Comparison of ENCODE assay signal across 8 mouse cellular contexts in genomic region chr13:46418141-46418601, GRCm38 (mm10). TPM values are rescaled to one million over a fixed set of nuclear protein-coding genes. Genes with fewer than 3 reads are reported as not detected.
DNase-seq lines count a peak whose midpoint lies in the region; ATAC-seq and TF ChIP-seq lines count a peak whose summit lies in the region.

TSS of gene Rbm24 (plus strand) at chr13:46418434.

- peak in 1 of 2 experiments; percentile 4 for DNase-seq in spleen, adult 2 months (ENCODE audit: low read depth in 1 of 2, low spot score in 2 of 2)
- DNase-seq in spleen, adult 12 weeks (ENCODE audit: low spot score), result no peak
- peak; percentile 84 for DNase-seq in embryonic facial prominence, embryonic 10.5 days (ENCODE audit: low spot score)
- DNase-seq in heart, adult 2 months, result peak; percentile 77 to 82
- peak; percentile 60 for DNase-seq in kidney, postnatal 10 days
- peak; percentile 26 for DNase-seq in urinary bladder, postnatal 14 days (ENCODE audit: low spot score)

- no peaks in the 10 kb centered on the region; the same call in 1 of the 2 replicates for H3K4me1 ChIP-seq in spleen, adult 2 months (ENCODE audit: control insufficient read depth, insufficient read depth, insufficient read length)
- peaks cover 21% of the 10 kb centered on the region for H3K4me1 ChIP-seq in embryonic facial prominence, embryonic 10.5 days
- H3K4me1 ChIP-seq in heart, adult 2 months (ENCODE audit: control insufficient read depth, insufficient read depth, low read length), result no peaks in the 10 kb centered on the region
- H3K4me1 ChIP-seq in liver, embryonic 16.5 days (ENCODE audit: control insufficient read depth, low read depth, low read length), result no peaks in the 10 kb centered on the region
- H3K4me1 ChIP-seq in olfactory bulb, adult 2 months (ENCODE audit: control insufficient read depth, insufficient read depth, low read length), result 0 out of 2 replicates have a peak, but pooled peaks cover 7% of the 10 kb centered on the region

- intact Hi-C loops in heart, adult 2 months (cut with DNase I), result no loop called here

- H3K36me3 ChIP-seq in spleen, adult 2 months (ENCODE audit: control insufficient read depth, insufficient read depth, low read length), result no peaks in the 10 kb centered on the region
- 0 out of 2 replicates have a peak, but pooled peaks cover under 1% of the 10 kb centered on the region for H3K36me3 ChIP-seq in embryonic facial prominence, embryonic 10.5 days (replicated peaks)
- peaks cover 3% of the 10 kb centered on the region for H3K36me3 ChIP-seq in heart, adult 2 months (ENCODE audit: control insufficient read depth, insufficient read depth, low read length)
- H3K36me3 ChIP-seq in liver, embryonic 16.5 days (ENCODE audit: control insufficient read depth, insufficient read depth), result no peaks in the 10 kb centered on the region

- H3K27ac ChIP-seq in spleen, adult 2 months (ENCODE audit: insufficient read depth, low read length), result no peak within 1 kb of the TSS
- peak within 1 kb of the TSS; percentile 82 for H3K27ac ChIP-seq in embryonic facial prominence, embryonic 10.5 days (replicated peaks)
- H3K27ac ChIP-seq in heart, adult 2 months, result peak within 1 kb of the TSS; percentile 92
- H3K27ac ChIP-seq in liver, embryonic 16.5 days (ENCODE audit: low read length), result no peak within 1 kb of the TSS
- H3K27ac ChIP-seq in olfactory bulb, adult 2 months (ENCODE audit: insufficient read depth, low read depth, low read length), result no peak within 1 kb of the TSS

- TF ChIP-seq CTCF in spleen, adult 2 months (IDR thresholded peaks at IDR 0.05; ENCODE audit: extremely low read depth, insufficient read depth, insufficient read length, insufficient replicate concordance), result no peak
- peak; percentile 15; the same call in 1 of the 2 replicates for TF ChIP-seq CTCF in heart, adult 2 months (IDR thresholded peaks at IDR 0.05)
- TF ChIP-seq CTCF in olfactory bulb, adult 2 months (IDR thresholded peaks at IDR 0.05; ENCODE audit: insufficient read depth, low read depth, low read length), result no peak

- peak within 1 kb of the TSS; percentile 97 for H3K9ac ChIP-seq in heart, adult 2 months (ENCODE audit: low read depth, low read length)
- no peak within 1 kb of the TSS; the same call in 1 of the 2 replicates for H3K9ac ChIP-seq in liver, embryonic 16.5 days (ENCODE audit: low read depth, low read length)

- H3K4me2 ChIP-seq in liver, embryonic 16.5 days (ENCODE audit: low read depth, low read length), result peak within 1 kb of the TSS; percentile 66

- H3K4me3 ChIP-seq in spleen, adult 2 months (ENCODE audit: extremely low read depth, insufficient read depth, insufficient read length), result peak within 1 kb of the TSS; percentile 52; the same call in 1 of the 2 replicates
- H3K4me3 ChIP-seq in embryonic facial prominence, embryonic 10.5 days, result peak within 1 kb of the TSS; percentile 70
- H3K4me3 ChIP-seq in heart, adult 2 months, result peak within 1 kb of the TSS; percentile 57
- peak within 1 kb of the TSS; percentile 53 for H3K4me3 ChIP-seq in liver, embryonic 16.5 days (ENCODE audit: low read depth, low read length)
- peak within 1 kb of the TSS; percentile 56 for H3K4me3 ChIP-seq in olfactory bulb, adult 2 months (ENCODE audit: insufficient read depth, low read depth, low read length)

- 2% methylated on average over 37 of the region's 41 CpGs for WGBS in spleen, adult 2 months
- WGBS in embryonic facial prominence, embryonic 10.5 days, result under 1% methylated on average over 41 of the region's 41 CpGs
- WGBS in heart, adult 2 months, result under 1% methylated on average over 39 of the region's 41 CpGs
- WGBS in liver, embryonic 16.5 days (ENCODE audit: insufficient replicate concordance), result 2% methylated on average over 40 of the region's 41 CpGs
- WGBS in olfactory bulb, adult 2 months, result 1% methylated on average over 41 of the region's 41 CpGs

- H3K27me3 ChIP-seq in spleen, adult 2 months (ENCODE audit: control insufficient read depth, insufficient read depth, low read length), result peaks cover 8% of the 10 kb centered on the region
- H3K27me3 ChIP-seq in embryonic facial prominence, embryonic 10.5 days (replicated peaks; ENCODE audit: low read depth, poor library complexity, severe bottlenecking), result peaks cover 59% of the 10 kb centered on the region
- H3K27me3 ChIP-seq in heart, adult 2 months (ENCODE audit: control insufficient read depth, insufficient read depth, low read length), result no peaks in the 10 kb centered on the region
- peaks cover 33% of the 10 kb centered on the region for H3K27me3 ChIP-seq in liver, embryonic 16.5 days (ENCODE audit: control insufficient read depth, insufficient read depth, low read depth, low read length)

- TF ChIP-seq POLR2A in spleen, adult 2 months (IDR thresholded peaks at IDR 0.05; ENCODE audit: low read depth, low read length), result no peak
- peak; percentile 84; the same call in 1 of the 2 replicates for TF ChIP-seq POLR2A in heart, adult 2 months (IDR thresholded peaks at IDR 0.05; ENCODE audit: insufficient read depth, low read depth, low read length)
- TF ChIP-seq POLR2A in olfactory bulb, adult 2 months (IDR thresholded peaks at IDR 0.05; ENCODE audit: insufficient read depth, low read depth, low read length), result no peak

- no peak for ATAC-seq in liver, embryonic 16.5 days (ENCODE audit: low read depth)

- TF ChIP-seq EP300 in heart, adult 2 months (IDR thresholded peaks at IDR 0.05; ENCODE audit: insufficient read depth, low read depth, low read length), result no peak

- no peaks in the 10 kb centered on the region for H3K79me2 ChIP-seq in heart, adult 2 months (replicated peaks; ENCODE audit: control insufficient read depth, insufficient read depth, low read length)

- no peaks in the 10 kb centered on the region for H3K9me3 ChIP-seq in embryonic facial prominence, embryonic 10.5 days
- H3K9me3 ChIP-seq in liver, embryonic 16.5 days (replicated peaks; ENCODE audit: control insufficient read depth, low read length), result no peaks in the 10 kb centered on the region

RNA-seq across cellular contexts. Expression of gene Rbm24, which starts in this region (rescaled TPM):
- 0.70 and 0.89 TPM in 2 replicates for polyA plus RNA-seq in spleen, adult 2 months (2012; rRNA removed)
- polyA plus RNA-seq in embryonic facial prominence, embryonic 10.5 days (2016; fragmentation: Nextera tagmentation; extraction: Ambion mirVana), result 0.61 and 0.78 TPM in 2 replicates
- total RNA-seq in heart, adult 2 months (2021), result 100 to 1,000 TPM; 176 to 182 TPM
- polyA plus RNA-seq in heart, adult 2 months (2012; rRNA removed), result 225 and 252 TPM in 2 replicates
- polyA plus RNA-seq in liver, embryonic 16.5 days (2015; fragmentation: Nextera tagmentation; extraction: Ambion mirVana), result 0.09 and 0.13 TPM in 2 replicates
- not detected in 2 replicates for polyA plus RNA-seq in olfactory bulb, adult 2 months (2012; ENCODE audit: insufficient read depth, insufficient read length, low replicate concordance, missing spikeins)

Comparison
In these comparisons a context has a peak if more than half of its experiments do, and no peak if none do; other contexts are left out.
1. RNA of gene Rbm24 (polyA plus RNA-seq): 225 to 252 TPM in heart, adult 2 months; 0.70 to 0.89 TPM in spleen, adult 2 months, 0.61 to 0.78 TPM in embryonic facial prominence, embryonic 10.5 days, 0.09 to 0.13 TPM in liver, embryonic 16.5 days and not detected in olfactory bulb, adult 2 months; every median in the first group is over 100 times any median in the second.
2. Peak in DNase-seq, H3K4me3 ChIP-seq and H3K27ac ChIP-seq in embryonic facial prominence, embryonic 10.5 days; RNA of the gene not detected or under 1 TPM.
3. Peak in every context shown above with its lines, with median percentiles within 50 percentile points of each other: H3K4me3 ChIP-seq.